Mouse (Mus musculus) monocyte, adult 59 days (primary cell): ENCODE data around the gene Bckdhb. TPM values are rescaled to one million over a fixed set of nuclear protein-coding genes. Genes with fewer than 3 reads are reported as not detected.

ENCODE experiments used
- total RNA-seq, 2 experiments: library from RNA; stranded (reverse); gene quantifications; one replicate each; pipeline ENCODE4 v1.2.4; 2023

Bckdhb gene
- total RNA-seq, result 1 to 10 TPM; 7.1 to 9.5 TPM

DNA sequence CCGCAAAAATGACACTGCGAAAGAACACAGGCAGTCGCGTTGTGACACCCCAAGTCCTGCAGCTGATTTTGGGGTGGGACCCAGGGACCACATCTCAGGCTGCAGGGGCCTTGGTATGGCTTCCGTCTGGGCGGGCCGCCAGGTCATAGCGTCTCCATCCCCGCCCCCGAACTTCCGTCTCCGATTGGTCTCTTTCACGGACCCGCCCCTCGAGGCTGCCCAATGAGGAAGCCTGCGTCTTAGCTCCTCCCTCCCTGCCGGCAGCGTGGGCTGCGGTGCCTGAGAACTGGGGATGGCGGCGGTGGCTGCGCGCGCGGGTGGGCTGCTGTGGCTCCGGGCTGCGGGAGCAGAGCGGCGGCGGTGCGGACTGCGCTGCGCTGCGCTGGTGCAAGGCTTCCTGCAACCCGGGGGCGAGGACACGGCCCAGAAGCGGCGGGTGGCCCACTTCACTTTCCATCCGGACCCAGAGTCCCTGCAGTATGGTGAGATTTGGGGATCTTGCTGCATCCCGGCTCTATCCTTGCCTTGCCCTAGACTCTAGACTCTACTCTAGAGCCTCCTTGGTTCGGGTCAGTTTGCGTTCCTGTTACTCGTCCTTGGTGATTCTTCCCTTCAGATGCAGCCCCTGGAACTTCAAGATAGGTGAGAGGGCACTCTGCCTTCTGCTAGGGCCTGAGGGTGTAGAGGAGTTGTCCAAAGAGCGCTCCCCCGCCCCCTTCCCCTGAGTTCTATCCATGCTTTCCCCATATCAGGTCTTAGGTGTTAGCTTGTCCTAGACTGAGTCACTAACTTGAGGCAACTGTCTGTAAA, at the start of gene Bckdhb:
Gene Bckdhb (plus strand): TSS at position 268 of the 810 bp plus-strand sequence.

Other genes with a start within 250 kb of the Bckdhb start
- gene Elovl4, start 118.9 kb upstream of the Bckdhb start, total RNA-seq, result not detected
- under 1 TPM; 0.36 to 0.89 TPM for gene Ttk, start 90.5 kb upstream of the Bckdhb start, total RNA-seq